Mouse (Mus musculus) brain, embryonic 18.5 days (tissue): Measurements from ENCODE around the gene Pla2g2d.
"Not testable (repeated sequence)": the region's sequence is repeated elsewhere in the genome, so short reads cannot be mapped to it uniquely, and the experiment has no call there.

Experiments used
- DNase-seq: peaks from one replicate; pipeline ENCODE4 v3.0.0-alpha.2; 2012; ENCODE audit warnings: low read depth, low spot score

The Pla2g2d gene

GRCm38 (mm10) chr4:138782098-138782497 lies 6.6 kb downstream of the Pla2g2d start:
- DNase-seq = no peak

DNA sequence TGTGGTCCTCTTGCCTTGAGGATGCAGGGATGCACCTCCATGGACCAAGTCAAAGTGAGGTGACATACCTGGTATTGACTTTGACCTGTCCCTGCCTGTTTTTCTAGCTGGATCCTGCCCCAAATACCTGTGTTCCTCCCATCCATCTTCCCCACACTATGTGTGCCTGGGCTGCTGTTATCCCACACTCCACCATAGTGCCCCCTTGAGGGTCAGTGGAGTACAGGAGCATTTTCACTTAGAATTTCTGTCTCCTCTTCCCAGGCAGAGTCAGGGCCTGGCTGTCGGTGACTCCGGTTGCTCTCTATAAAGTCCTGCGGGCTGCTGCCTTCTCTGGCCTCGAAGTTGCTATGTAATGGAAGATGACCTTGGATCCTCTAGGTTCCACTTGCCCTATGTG lies 10.2 kb downstream of the Pla2g2d start:
- DNase-seq = no peak

DNA sequence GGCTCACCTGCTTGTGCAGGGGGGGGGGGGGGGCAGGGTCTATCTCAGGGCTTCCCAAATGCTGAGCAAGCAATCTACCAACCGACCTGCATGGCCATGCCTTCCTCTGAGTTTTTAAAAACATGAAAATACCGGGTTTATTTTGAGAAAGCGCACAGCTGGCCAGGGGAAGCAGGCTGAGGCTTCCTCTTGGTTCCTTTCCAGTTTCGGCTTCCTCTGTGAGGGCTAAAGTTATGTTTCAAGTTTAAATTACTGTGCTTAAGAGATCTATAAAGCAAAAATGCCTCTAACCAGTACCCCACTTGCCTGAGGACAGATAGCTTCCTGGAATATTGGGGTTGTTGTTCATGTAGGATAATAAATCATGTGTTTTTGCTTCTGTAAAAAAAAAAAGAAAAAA lies 10.6 kb downstream of the Pla2g2d start:
- DNase-seq = no peak

GRCm38 (mm10) chr4:138788381-138788780 lies 12.8 kb downstream of the Pla2g2d start:
- DNase-seq = no peak

- DNase-seq = no peak
These were observed 15.9 kb downstream of the Pla2g2d start for GRCm38 (mm10) chr4:138791452-138791851.

GRCm38 (mm10) chr4:138792599-138792998 lies 17.1 kb downstream of the Pla2g2d start:
- no peak for DNase-seq

- DNase-seq = no peak
These were observed 17.7 kb downstream of the Pla2g2d start for GRCm38 (mm10) chr4:138793276-138793675.

DNA sequence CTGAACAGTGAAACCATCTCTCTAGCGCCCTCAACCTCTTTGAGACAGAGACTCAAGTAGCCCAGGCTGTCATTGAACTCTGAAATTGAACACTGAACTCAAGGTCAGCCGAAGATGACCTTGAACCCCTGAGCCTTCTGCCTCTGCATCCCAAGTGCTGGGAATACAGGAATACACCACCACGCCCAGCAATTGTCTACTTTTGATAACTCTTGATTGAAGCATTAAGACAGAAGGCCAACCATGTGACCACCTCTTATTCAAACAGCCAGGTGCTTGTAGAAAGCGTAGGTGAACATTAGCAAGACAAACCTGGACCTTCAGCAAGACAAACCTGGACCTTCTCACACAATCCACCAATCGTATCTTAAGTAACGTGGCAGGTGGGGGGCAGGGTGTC lies 18.8 kb downstream of the Pla2g2d start:
- DNase-seq = no peak

- DNase-seq = no peak
These were observed 21.1 kb downstream of the Pla2g2d start for GRCm38 (mm10) chr4:138796513-138797216.

GRCm38 (mm10) chr4:138797217-138797570 lies 21.7 kb downstream of the Pla2g2d start:
- DNase-seq = no peak

DNA sequence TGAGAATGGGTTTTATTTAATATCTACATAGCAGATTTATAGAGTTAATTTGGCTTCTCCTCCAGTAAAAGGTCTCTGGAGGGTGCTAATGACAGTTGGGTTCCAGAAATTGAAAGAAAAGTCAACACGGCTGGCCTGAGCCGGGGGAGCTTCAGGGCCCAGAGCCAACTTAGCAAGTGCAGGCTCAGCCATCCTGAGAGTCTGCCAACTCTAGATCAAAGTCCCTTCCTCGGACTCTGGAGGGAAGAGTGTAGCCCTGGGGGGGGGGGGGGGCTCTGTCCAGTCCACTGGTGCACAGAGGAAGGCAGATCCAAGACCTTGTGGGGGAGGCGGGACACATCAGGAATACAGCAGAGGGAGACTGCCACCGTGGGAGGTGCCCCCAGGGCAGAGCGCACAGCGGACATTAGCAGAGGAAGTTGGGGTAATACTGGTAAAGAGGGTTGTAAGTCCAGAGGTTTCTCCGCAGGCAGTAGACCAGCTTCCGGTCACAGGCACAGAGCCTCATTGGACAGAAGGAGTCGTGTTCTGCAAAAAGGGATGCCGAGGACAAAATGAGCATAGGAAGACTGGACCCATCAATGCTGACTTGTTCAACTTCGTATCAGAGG lies 24.7 kb downstream of the Pla2g2d start:
- DNase-seq = no peak

- DNase-seq = no peak
These were observed 26.1 kb downstream of the Pla2g2d start for GRCm38 (mm10) chr4:138801631-138802030.

- no peak for DNase-seq
These were observed 27.4 kb downstream of the Pla2g2d start for GRCm38 (mm10) chr4:138802917-138803316.

DNA sequence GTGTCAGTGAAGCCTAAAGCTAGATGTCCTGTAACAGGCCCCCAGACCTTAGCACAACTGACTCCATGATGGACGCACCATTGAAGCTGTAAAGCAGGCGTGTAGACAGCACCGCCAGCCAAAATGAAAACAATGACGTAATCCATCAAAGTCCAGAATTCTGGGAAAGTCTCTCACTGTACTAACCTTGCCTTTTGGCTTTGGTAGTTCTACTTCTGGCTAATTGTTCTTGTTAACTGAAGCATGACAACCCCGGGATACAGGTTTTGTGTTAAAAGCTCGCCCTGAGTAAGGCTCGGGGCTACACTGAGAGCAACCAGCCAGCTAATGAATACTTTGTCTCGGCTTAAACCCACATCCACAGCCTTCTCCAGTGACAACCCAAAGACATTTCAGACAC lies 29.7 kb downstream of the Pla2g2d start:
- no peak for DNase-seq

DNA sequence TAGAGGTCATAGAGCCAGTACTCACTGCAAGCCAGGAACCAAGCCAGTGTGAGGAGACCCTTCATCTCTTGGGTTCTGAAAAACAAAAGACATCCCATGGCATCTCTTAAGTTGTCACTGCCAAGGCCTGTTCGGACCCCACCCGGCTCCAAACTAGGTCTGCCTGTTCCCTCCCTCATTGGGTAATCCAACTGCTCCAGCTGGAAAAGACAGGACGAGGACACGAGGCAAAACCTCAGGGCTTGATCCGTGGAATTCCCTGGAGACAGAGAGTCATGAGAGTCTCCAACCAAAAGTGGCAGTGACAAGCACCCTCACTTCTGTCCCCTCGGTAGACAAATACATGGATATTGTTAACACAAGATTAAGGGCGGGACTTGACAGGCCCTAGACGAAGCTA lies 30.6 kb downstream of the Pla2g2d start:
- DNase-seq = no peak

DNA sequence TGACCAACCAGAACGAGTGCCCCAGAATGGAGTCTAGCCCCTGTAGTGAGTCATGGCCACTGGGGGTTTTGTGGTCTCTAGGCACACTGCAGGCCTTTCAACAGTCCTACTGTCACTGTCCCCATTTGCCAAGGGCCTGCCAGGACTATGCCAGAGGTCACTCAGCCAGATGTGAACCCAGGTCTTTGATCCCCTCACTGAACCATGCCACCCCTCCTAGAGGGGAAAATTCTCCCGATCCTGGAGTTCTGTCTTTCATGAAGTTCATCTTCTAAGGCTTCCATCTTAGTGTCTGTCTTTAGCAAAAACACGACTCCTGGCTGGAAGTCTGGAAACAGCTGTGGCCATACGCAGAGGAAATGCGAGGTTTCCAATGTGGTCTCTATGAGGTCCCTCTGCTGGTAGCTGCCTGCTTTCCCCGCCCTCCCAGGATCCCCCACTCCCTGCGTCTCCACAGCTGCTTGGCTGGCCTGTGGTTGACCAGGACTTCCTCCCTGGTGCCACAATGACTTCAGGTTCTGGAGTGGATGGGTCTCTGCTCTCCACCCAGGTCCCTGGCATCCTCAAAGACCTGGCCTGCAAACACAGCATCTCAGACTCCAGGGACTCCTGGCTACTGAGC lies 31.5 kb downstream of the Pla2g2d start:
- DNase-seq = no peak

DNA sequence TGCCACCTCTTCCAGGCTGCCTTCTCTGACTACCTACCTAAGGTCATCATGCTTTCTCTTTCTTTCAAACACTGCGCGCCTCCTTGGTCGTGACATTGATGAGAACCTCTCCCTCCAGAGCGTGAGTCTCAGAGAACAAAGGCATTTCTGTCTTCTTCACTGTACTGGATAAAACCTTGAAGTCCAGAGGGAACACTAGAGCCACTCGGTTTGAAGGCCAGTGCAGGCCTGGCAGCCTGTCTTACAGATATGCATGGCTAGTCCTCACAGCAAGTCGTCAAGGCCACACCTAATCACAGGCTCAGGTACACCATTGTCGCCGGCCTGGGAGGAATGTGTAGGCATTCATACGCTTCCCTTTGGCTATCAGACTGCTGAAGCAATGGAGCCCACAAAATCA lies 40.6 kb downstream of the Pla2g2d start:
- no peak for DNase-seq

- no peak for DNase-seq
These were observed 42.2 kb downstream of the Pla2g2d start for GRCm38 (mm10) chr4:138817736-138818135.

DNA sequence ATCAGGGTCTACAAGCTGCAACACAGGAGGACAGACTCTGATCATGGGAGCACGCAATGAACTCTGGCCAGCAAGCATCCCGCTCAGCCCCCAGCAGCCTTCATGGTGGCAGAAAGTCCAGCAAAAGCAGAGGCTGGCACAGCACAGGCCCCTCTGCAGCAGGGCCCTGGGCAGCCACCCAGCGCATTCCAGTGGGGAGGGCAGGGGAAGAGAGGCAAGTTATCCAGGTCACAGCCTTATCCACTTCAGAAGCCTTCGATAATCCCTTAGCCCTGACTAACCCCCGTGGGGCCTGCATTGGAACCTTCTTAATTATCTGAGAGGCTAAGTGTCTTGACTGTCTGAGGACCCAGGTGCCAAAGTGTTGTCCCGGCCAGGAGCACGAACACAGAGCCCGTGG lies 43.6 kb downstream of the Pla2g2d start:
- DNase-seq = no peak

GRCm38 (mm10) chr4:138821036-138821435 lies 45.5 kb downstream of the Pla2g2d start:
- DNase-seq = no peak

DNA sequence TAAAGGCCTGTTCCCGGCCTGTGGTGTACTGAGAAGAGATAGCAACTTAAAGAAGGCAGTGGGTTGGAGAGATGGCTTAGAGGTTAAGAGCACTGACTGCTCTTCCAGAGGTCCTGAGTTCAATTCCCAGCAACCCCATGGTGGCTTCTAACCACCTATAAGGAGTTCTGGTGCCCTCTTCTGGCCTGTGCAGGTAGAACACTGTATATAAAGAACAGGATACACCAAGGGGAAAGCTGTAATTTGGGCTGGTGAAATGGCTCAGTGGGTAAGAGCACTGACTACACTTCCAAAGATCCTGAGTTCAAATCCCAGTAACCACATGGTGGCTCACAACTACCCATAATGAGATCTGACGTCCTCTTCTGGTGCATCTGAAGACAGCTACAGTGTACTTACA lies 48.6 kb downstream of the Pla2g2d start:
- DNase-seq = not testable (repeated sequence)

DNA sequence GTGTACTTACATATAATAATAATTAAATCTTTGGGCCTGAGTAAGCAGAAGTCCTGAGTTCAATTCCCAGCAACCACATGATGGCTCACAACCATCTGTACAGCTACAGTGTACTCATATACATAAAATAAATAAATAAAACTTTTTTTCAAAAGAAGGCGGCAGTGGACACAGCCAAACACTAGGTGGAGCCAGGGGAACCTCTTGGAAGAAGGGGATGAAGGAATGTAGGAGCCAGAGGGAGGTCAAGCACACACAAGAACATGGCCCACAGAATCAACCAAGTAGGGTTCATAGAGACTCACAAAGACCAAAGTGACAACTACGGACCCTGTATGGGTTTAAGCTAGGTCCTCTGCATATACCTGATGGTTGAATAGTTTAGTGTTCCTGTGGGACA lies 49.1 kb downstream of the Pla2g2d start:
- DNase-seq = no peak
